Mouse (Mus musculus) embryonic fibroblast, embryonic 13.5 days (primary cell): ENCODE data around the gene Rnf224.

Experiments
- CTCF ChIP-seq: IDR thresholded peaks from 2 replicates; pipeline ENCODE4 v1.5.1; 2011; ENCODE audit warnings: mild to moderate bottlenecking, control low read depth, low read length, moderate library complexity, borderline replicate concordance; ENCODE audit not compliant: insufficient read depth
- POLR2A ChIP-seq: IDR thresholded peaks from 2 replicates; pipeline ENCODE4 v1.6.1; 2011; ENCODE audit warnings: low read depth, mild to moderate bottlenecking, control low read depth, low read length, moderate library complexity

GRCm38 (mm10) chr2:25228995-25229530 lies 7.5 kb downstream of the Rnf224 start:
- TF ChIP-seq CTCF, result no peak
- TF ChIP-seq POLR2A, result no peak
